Mouse (Mus musculus): ENCODE measurements around the gene Sez6l.

DNA sequence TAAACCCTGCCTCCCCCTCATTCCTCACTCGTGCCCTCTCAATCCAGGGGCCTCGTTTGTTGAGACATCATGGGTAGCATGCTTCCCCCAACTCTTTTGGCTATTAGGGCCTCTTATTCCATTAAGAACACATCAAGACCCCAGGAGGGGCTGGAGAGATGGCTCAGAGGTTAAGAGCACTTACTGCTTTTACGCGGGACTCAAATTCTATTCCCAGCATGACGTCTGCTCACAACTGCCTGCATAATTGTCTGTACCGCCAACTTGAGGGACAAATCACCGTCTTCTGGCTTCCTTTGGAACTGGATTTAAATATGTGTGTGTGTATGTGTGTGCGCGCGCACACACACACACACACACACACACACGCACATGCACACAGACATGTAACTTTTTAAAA, 42.8 kb downstream of the Sez6l start:
- TF ChIP-seq ZC3H11A (IDR thresholded peaks at IDR 0.05; ENCODE audit: borderline replicate concordance, low read depth, low read length) (no peak), ZNF384 (IDR thresholded peaks at IDR 0.05; ENCODE audit: low read depth, low read length) (no peak)

Measured in ES-E14 (cell line).